Mouse (Mus musculus): ENCODE data around the gene Olfr577. TPM values are rescaled to one million over a fixed set of nuclear protein-coding genes. Genes with fewer than 3 reads are reported as not detected.

The Olfr577 gene
- polyA plus RNA-seq, 2 experiments, result not detected

DNA sequence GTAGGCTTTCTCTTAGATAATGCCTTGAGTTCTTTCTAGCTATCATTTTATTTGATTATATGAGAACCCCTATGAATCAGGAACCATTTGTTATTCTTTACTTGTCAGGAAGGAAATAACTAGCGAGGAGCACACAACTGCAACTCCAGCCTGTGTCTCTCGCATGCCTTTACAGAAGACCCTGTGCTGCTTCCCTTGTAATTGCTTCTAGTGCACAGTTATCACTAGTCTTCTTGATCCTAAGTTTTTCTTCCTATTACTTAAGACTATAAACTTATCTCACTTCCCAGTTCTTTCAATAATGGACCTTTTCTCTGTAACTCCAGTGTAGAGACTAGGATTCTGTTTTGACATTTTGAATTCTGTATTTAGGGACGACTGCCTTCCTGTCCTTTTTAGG is 17.6 kb downstream of the Olfr577 start:
- H3K4me2 ChIP-seq (replicated peaks; ENCODE audit: low read depth, low read length, severe bottlenecking), result no peak overlapping the region
- H3K9me3 ChIP-seq (ENCODE audit: control insufficient read depth, low read length), result no peaks in the 10 kb centered on the region
- DNase-seq (ENCODE audit: low spot score), result no peak
- H3K27ac ChIP-seq (replicated peaks; ENCODE audit: low read depth, low read length), result no peak overlapping the region
- H3K4me3 ChIP-seq (replicated peaks; ENCODE audit: low read length), result no peak overlapping the region
- H3K36me3 ChIP-seq (ENCODE audit: control insufficient read depth, insufficient read depth, low read length), result no peaks in the 10 kb centered on the region
- no peaks in the 10 kb centered on the region for H3K4me1 ChIP-seq (ENCODE audit: control insufficient read depth, insufficient read depth, low read length)
- TF ChIP-seq POLR2A (IDR thresholded peaks at IDR 0.05; ENCODE audit: borderline replicate concordance, extremely low read depth, insufficient read depth, insufficient read length), result no peak
- no peak overlapping the region for H3K9ac ChIP-seq (ENCODE audit: low read depth, low read length, severe bottlenecking)
- no peaks in the 10 kb centered on the region for H3K27me3 ChIP-seq (ENCODE audit: control insufficient read depth, insufficient read depth, low read length)
- WGBS, result 69% methylated on average over 3 of the region's 3 CpGs
- no peak for ATAC-seq (ENCODE audit: low FRiP score, low read depth)

DNA sequence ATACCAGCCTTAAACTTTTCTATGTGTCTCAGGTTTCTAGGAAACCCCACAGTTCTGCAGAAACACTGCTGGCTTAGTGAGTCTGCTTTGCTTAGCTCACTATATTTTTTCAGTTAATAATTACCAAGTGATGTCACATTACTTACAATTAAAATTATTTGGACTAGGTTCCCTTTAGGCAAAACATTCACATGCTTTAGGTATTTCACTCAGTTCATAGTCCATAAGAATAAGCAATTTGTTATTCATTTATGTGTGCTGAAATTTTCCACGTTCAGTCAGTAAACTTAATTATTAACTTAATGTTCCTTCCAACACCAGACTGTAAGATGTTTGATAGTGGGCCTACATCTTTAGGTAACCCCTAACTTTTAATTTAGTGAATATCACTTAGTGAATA is 25.0 kb downstream of the Olfr577 start:
- Histone ChIP-seq H3K9me3 (ENCODE audit: control insufficient read depth, low read length) (no peaks in the 10 kb centered on the region), H3K27me3 (ENCODE audit: control insufficient read depth, insufficient read depth, low read length) (no peaks in the 10 kb centered on the region), H3K9ac (ENCODE audit: low read depth, low read length, severe bottlenecking) (no peak overlapping the region), H3K36me3 (ENCODE audit: control insufficient read depth, insufficient read depth, low read length) (no peaks in the 10 kb centered on the region), H3K27ac (replicated peaks; ENCODE audit: low read depth, low read length) (no peak overlapping the region), H3K4me1 (ENCODE audit: control insufficient read depth, insufficient read depth, low read length) (no peaks in the 10 kb centered on the region), H3K4me2 (replicated peaks; ENCODE audit: low read depth, low read length, severe bottlenecking) (no peak overlapping the region), H3K4me3 (replicated peaks; ENCODE audit: low read length) (no peak overlapping the region)
- no peak for TF ChIP-seq POLR2A (IDR thresholded peaks at IDR 0.05; ENCODE audit: borderline replicate concordance, extremely low read depth, insufficient read depth, insufficient read length)
- DNase-seq (ENCODE audit: low spot score), result no peak
- no peak for ATAC-seq (ENCODE audit: low FRiP score, low read depth)
- 44% methylated on average over 1 of the region's 1 CpGs for WGBS

GRCm38 (mm10) chr7:102948167-102948566 is 27.6 kb downstream of the Olfr577 start, which contains the start of gene Olfr574:
Gene Olfr574 (plus strand): TSS chr7:102948467.
- Histone ChIP-seq H3K9ac (ENCODE audit: low read depth, low read length, severe bottlenecking) (no peak within 1 kb of the TSS), H3K27me3 (ENCODE audit: control insufficient read depth, insufficient read depth, low read length) (no peaks in the 10 kb centered on the region), H3K36me3 (ENCODE audit: control insufficient read depth, insufficient read depth, low read length) (no peaks in the 10 kb centered on the region), H3K9me3 (ENCODE audit: control insufficient read depth, low read length) (no peaks in the 10 kb centered on the region), H3K27ac (replicated peaks; ENCODE audit: low read depth, low read length) (no peak within 1 kb of the TSS), H3K4me3 (replicated peaks; ENCODE audit: low read length) (no peak within 1 kb of the TSS), H3K4me2 (replicated peaks; ENCODE audit: low read depth, low read length, severe bottlenecking) (no peak within 1 kb of the TSS), H3K4me1 (ENCODE audit: control insufficient read depth, insufficient read depth, low read length) (no peaks in the 10 kb centered on the region)
- no peak for TF ChIP-seq POLR2A (IDR thresholded peaks at IDR 0.05; ENCODE audit: borderline replicate concordance, extremely low read depth, insufficient read depth, insufficient read length)
- no peak for ATAC-seq (ENCODE audit: low FRiP score, low read depth)
- no peak for DNase-seq (ENCODE audit: low spot score)
- 79% methylated on average over 1 of the region's 1 CpGs for WGBS

- Histone ChIP-seq H3K27me3 (ENCODE audit: control insufficient read depth, insufficient read depth, low read length) (no peaks in the 10 kb centered on the region), H3K9me3 (ENCODE audit: control insufficient read depth, low read length) (no peaks in the 10 kb centered on the region), H3K4me2 (replicated peaks; ENCODE audit: low read depth, low read length, severe bottlenecking) (no peak overlapping the region), H3K4me1 (ENCODE audit: control insufficient read depth, insufficient read depth, low read length) (no peaks in the 10 kb centered on the region), H3K27ac (replicated peaks; ENCODE audit: low read depth, low read length) (no peak overlapping the region), H3K36me3 (ENCODE audit: control insufficient read depth, insufficient read depth, low read length) (no peaks in the 10 kb centered on the region), H3K9ac (ENCODE audit: low read depth, low read length, severe bottlenecking) (no peak overlapping the region), H3K4me3 (replicated peaks; ENCODE audit: low read length) (no peak overlapping the region)
- WGBS, result 74% methylated on average over 1 of the region's 1 CpGs
- DNase-seq (ENCODE audit: low spot score) (no peak), ATAC-seq (ENCODE audit: low FRiP score, low read depth) (no peak)
- no peak for TF ChIP-seq POLR2A (IDR thresholded peaks at IDR 0.05; ENCODE audit: borderline replicate concordance, extremely low read depth, insufficient read depth, insufficient read length)
Observed at GRCm38 (mm10) chr7:102943417-102943816, 32.3 kb downstream of the Olfr577 start.

GRCm38 (mm10) chr7:102942475-102942874 is 33.3 kb downstream of the Olfr577 start, which contains the start of gene Olfr573-ps1:
Gene Olfr573-ps1 (minus strand): TSS chr7:102942575.
- no peak for ATAC-seq (ENCODE audit: low FRiP score, low read depth)
- H3K4me2 ChIP-seq (replicated peaks; ENCODE audit: low read depth, low read length, severe bottlenecking), result no peak within 1 kb of the TSS
- H3K9me3 ChIP-seq (ENCODE audit: control insufficient read depth, low read length), result no peaks in the 10 kb centered on the region
- no peak within 1 kb of the TSS for H3K4me3 ChIP-seq (replicated peaks; ENCODE audit: low read length)
- no peaks in the 10 kb centered on the region for H3K27me3 ChIP-seq (ENCODE audit: control insufficient read depth, insufficient read depth, low read length)
- no peak within 1 kb of the TSS for H3K9ac ChIP-seq (ENCODE audit: low read depth, low read length, severe bottlenecking)
- H3K4me1 ChIP-seq (ENCODE audit: control insufficient read depth, insufficient read depth, low read length), result no peaks in the 10 kb centered on the region
- no peak within 1 kb of the TSS for H3K27ac ChIP-seq (replicated peaks; ENCODE audit: low read depth, low read length)
- no peak for TF ChIP-seq POLR2A (IDR thresholded peaks at IDR 0.05; ENCODE audit: borderline replicate concordance, extremely low read depth, insufficient read depth, insufficient read length)
- H3K36me3 ChIP-seq (ENCODE audit: control insufficient read depth, insufficient read depth, low read length), result no peaks in the 10 kb centered on the region
- WGBS, result 82% methylated on average over 2 of the region's 2 CpGs
- DNase-seq (ENCODE audit: low spot score), result no peak

GRCm38 (mm10) chr7:102927105-102927504 is 48.6 kb downstream of the Olfr577 start:
- WGBS, result 68% methylated on average over 3 of the region's 3 CpGs

More at GRCm38 (mm10) chr7:102927105-102927504, 48.6 kb downstream of the Olfr577 start:
- no peak for DNase-seq (ENCODE audit: low spot score)
- Histone ChIP-seq H3K9ac (ENCODE audit: low read depth, low read length, severe bottlenecking) (no peak overlapping the region), H3K4me1 (ENCODE audit: control insufficient read depth, insufficient read depth, low read length) (no peaks in the 10 kb centered on the region), H3K27ac (replicated peaks; ENCODE audit: low read depth, low read length) (no peak overlapping the region), H3K36me3 (ENCODE audit: control insufficient read depth, insufficient read depth, low read length) (no peaks in the 10 kb centered on the region), H3K4me2 (replicated peaks; ENCODE audit: low read depth, low read length, severe bottlenecking) (no peak overlapping the region), H3K9me3 (ENCODE audit: control insufficient read depth, low read length) (no peaks in the 10 kb centered on the region), H3K27me3 (ENCODE audit: control insufficient read depth, insufficient read depth, low read length) (no peaks in the 10 kb centered on the region), H3K4me3 (replicated peaks; ENCODE audit: low read length) (no peak overlapping the region)
- ATAC-seq (ENCODE audit: low FRiP score, low read depth), result no peak
- TF ChIP-seq POLR2A (IDR thresholded peaks at IDR 0.05; ENCODE audit: borderline replicate concordance, extremely low read depth, insufficient read depth, insufficient read length), result no peak
